ENCODE assay signal across 9 mouse cellular contexts in genomic region chr7:144381588-144381987, GRCm38 (mm10).
"Had no signal": no experiment of that assay in that cellular context is flagged by ENCODE, and none has a peak within 500 bp of the region (broad histone marks: within the 10 kb centered on the region; RNA-seq: fewer than 3 reads in every experiment).

No protein-coding gene starts in this region.

- DNase-seq: kidney, adult 8-10 months; kidney, postnatal 25 days; liver; liver, embryonic 13.5 days; liver, postnatal 0 days; lung, postnatal 14 days; spleen, adult 18-20 months; thymus, adult 2 months; thymus, postnatal 25 days had no signal
